Mouse (Mus musculus): ENCODE measurements around the gene Nxf7.
"Not testable (repeated sequence)": the region's sequence is repeated elsewhere in the genome, so short reads cannot be mapped to it uniquely, and the experiment has no call there.

GRCm38 (mm10) chrX:135564934-135565333, 33.6 kb downstream of the Nxf7 start:
- TF ChIP-seq POLR2A (IDR thresholded peaks at IDR 0.05; ENCODE audit: insufficient read depth, low read depth, low read length); CTCF (IDR thresholded peaks at IDR 0.05): not testable (repeated sequence)
